Mouse (Mus musculus): Measurements from ENCODE around the gene Hacd1.

Gene Hacd1

GRCm38 (mm10) chr2:13960136-13960535, 95.8 kb downstream of the Hacd1 start:
- DNase-seq = no peak

GRCm38 (mm10) chr2:13956463-13956862, 99.5 kb downstream of the Hacd1 start:
- DNase-seq = no peak

- DNase-seq = no peak
Measured at GRCm38 (mm10) chr2:13938118-13938517, 117.8 kb downstream of the Hacd1 start.

GRCm38 (mm10) chr2:13935343-13935742, 120.6 kb downstream of the Hacd1 start:
- no peak for DNase-seq

GRCm38 (mm10) chr2:13932253-13932652, 123.7 kb downstream of the Hacd1 start:
- DNase-seq = no peak

GRCm38 (mm10) chr2:13930724-13931123, 125.2 kb downstream of the Hacd1 start:
- DNase-seq = no peak

- DNase-seq = no peak
Measured at GRCm38 (mm10) chr2:13888568-13888967, 167.4 kb downstream of the Hacd1 start.

GRCm38 (mm10) chr2:13857461-13857860, 198.5 kb downstream of the Hacd1 start:
- DNase-seq = no peak

GRCm38 (mm10) chr2:13855510-13855909, 200.4 kb downstream of the Hacd1 start:
- no peak for DNase-seq

- no peak for DNase-seq
Measured at GRCm38 (mm10) chr2:13836310-13836709, 219.6 kb downstream of the Hacd1 start.

GRCm38 (mm10) chr2:13834989-13835388, 220.9 kb downstream of the Hacd1 start:
- no peak for DNase-seq

GRCm38 (mm10) chr2:13816645-13817044, 239.3 kb downstream of the Hacd1 start:
- DNase-seq = no peak

GRCm38 (mm10) chr2:13808593-13808992, 247.3 kb downstream of the Hacd1 start:
- no peak for DNase-seq

- no peak for DNase-seq
Measured at GRCm38 (mm10) chr2:13808008-13808407, 247.9 kb downstream of the Hacd1 start.

GRCm38 (mm10) chr2:13806120-13806519, 249.8 kb downstream of the Hacd1 start:
- DNase-seq = no peak

- DNase-seq = no peak
Measured at GRCm38 (mm10) chr2:13800639-13801038, 255.3 kb downstream of the Hacd1 start.
